Mouse (Mus musculus) retina, embryonic 14.5 days (tissue): ENCODE results near the gene H2-T24.
"Not testable (repeated sequence)": the region's sequence is repeated elsewhere in the genome, so short reads cannot be mapped to it uniquely, and the experiment has no call there.

Experiments used
- DNase-seq: peaks from one replicate; pipeline ENCODE4 v3.0.0-alpha.2; 2015; ENCODE audit warnings: low spot score

The H2-T24 gene

GRCm38 (mm10) chr17:36023710-36024654 is 3.6 kb upstream of the H2-T24 start:
- no peak for DNase-seq

GRCm38 (mm10) chr17:36022922-36023321 is 2.6 kb upstream of the H2-T24 start:
- no peak for DNase-seq

GRCm38 (mm10) chr17:36022098-36022497 is 1.7 kb upstream of the H2-T24 start:
- DNase-seq = no peak

- DNase-seq = no peak
Measured at GRCm38 (mm10) chr17:36021309-36021708, 949 bp upstream of the H2-T24 start.

- no peak for DNase-seq
Measured at GRCm38 (mm10) chr17:36019519-36019918, 841 bp downstream of the H2-T24 start.

- no peak for DNase-seq
Measured at GRCm38 (mm10) chr17:36018979-36019378, 1.4 kb downstream of the H2-T24 start.

GRCm38 (mm10) chr17:36017046-36017445 is 3.3 kb downstream of the H2-T24 start:
- DNase-seq = no peak

- DNase-seq = no peak
Measured at GRCm38 (mm10) chr17:36014977-36015376, 5.4 kb downstream of the H2-T24 start.

GRCm38 (mm10) chr17:36004409-36004808 is 16.0 kb downstream of the H2-T24 start:
- DNase-seq = not testable (repeated sequence)

- DNase-seq = no peak
Measured at GRCm38 (mm10) chr17:36003331-36003730, 17.0 kb downstream of the H2-T24 start.

GRCm38 (mm10) chr17:36001966-36002365 is 18.4 kb downstream of the H2-T24 start:
- DNase-seq = no peak

- DNase-seq = no peak
Measured at GRCm38 (mm10) chr17:36001121-36001897, 19.1 kb downstream of the H2-T24 start.

- DNase-seq = no peak
Measured at GRCm38 (mm10) chr17:36000349-36000748, 20.0 kb downstream of the H2-T24 start.

- DNase-seq = no peak
Measured at GRCm38 (mm10) chr17:35999356-35999755, 21.0 kb downstream of the H2-T24 start.

- no peak for DNase-seq
Measured at GRCm38 (mm10) chr17:35998545-35999305, 21.6 kb downstream of the H2-T24 start.

GRCm38 (mm10) chr17:35997713-35998510 is 22.4 kb downstream of the H2-T24 start:
- no peak for DNase-seq

- peak; percentile 98 for DNase-seq
Measured at GRCm38 (mm10) chr17:35996949-35997348, 23.4 kb downstream of the H2-T24 start.

- peak; percentile 17 for DNase-seq
Measured at GRCm38 (mm10) chr17:35994879-35995240, 25.5 kb downstream of the H2-T24 start.

GRCm38 (mm10) chr17:35994175-35994878 is 26.0 kb downstream of the H2-T24 start:
- DNase-seq = peak; percentile 79

GRCm38 (mm10) chr17:35993675-35994074 is 26.7 kb downstream of the H2-T24 start:
- DNase-seq = peak; percentile 91

- DNase-seq = no peak
Measured at GRCm38 (mm10) chr17:35991781-35992180, 28.6 kb downstream of the H2-T24 start.
